Mouse (Mus musculus) B cell, adult 2 months (primary cell): Measurements from ENCODE around the gene Ndufs2.

Experiments
- DNase-seq, 2 experiments: peaks; one replicate each; pipeline ENCODE4 v3.0.0; 2022

The Ndufs2 gene

GRCm38 (mm10) chr1:171250680-171251593 is at the start of gene Ndufs2:
Ndufs2 (minus strand) TSS chr1:171251388.
- DNase-seq: no peak

GRCm38 (mm10) chr1:171298226-171298625 is 47.0 kb upstream of the Ndufs2 start:
- DNase-seq: no peak

- DNase-seq: no peak
Measured at GRCm38 (mm10) chr1:171295063-171295402, 43.8 kb upstream of the Ndufs2 start.

GRCm38 (mm10) chr1:171294298-171295062 is 43.3 kb upstream of the Ndufs2 start, which contains the start of gene Ufc1:
Ufc1 (minus strand) TSS chr1:171295024.
- DNase-seq: peak; percentile 85 to 87

- no peak for DNase-seq
Measured at GRCm38 (mm10) chr1:171293906-171294297, 42.7 kb upstream of the Ndufs2 start.

- no peak for DNase-seq
Measured at GRCm38 (mm10) chr1:171293351-171293750, 42.2 kb upstream of the Ndufs2 start.

- no peak for DNase-seq
Measured at GRCm38 (mm10) chr1:171288328-171288727, 37.1 kb upstream of the Ndufs2 start.

- peak; percentile 93 to 94 for DNase-seq
Measured at GRCm38 (mm10) chr1:171287136-171288081, 36.2 kb upstream of the Ndufs2 start, which contains the start of gene Usp21. Usp21 (minus strand) TSS chr1:171287991.

- no peak for DNase-seq
Measured at GRCm38 (mm10) chr1:171286517-171286916, 35.3 kb upstream of the Ndufs2 start.

GRCm38 (mm10) chr1:171285096-171285892 is 34.1 kb upstream of the Ndufs2 start:
- no peak for DNase-seq

- no peak for DNase-seq
Measured at GRCm38 (mm10) chr1:171284491-171284890, 33.3 kb upstream of the Ndufs2 start.

GRCm38 (mm10) chr1:171283188-171284160 is 32.3 kb upstream of the Ndufs2 start:
- DNase-seq: no peak

- no peak for DNase-seq
Measured at GRCm38 (mm10) chr1:171282086-171282805, 31.1 kb upstream of the Ndufs2 start.

- peak; percentile 82 to 84 for DNase-seq
Measured at GRCm38 (mm10) chr1:171281528-171281923, 30.3 kb upstream of the Ndufs2 start.

GRCm38 (mm10) chr1:171280916-171281527 is 29.8 kb upstream of the Ndufs2 start, which contains the start of gene Ppox:
Ppox (minus strand) TSS chr1:171281186.
- DNase-seq: peak; percentile 82 to 87

- DNase-seq: no peak
Measured at GRCm38 (mm10) chr1:171280250-171280915, 29.2 kb upstream of the Ndufs2 start.

GRCm38 (mm10) chr1:171279721-171280120 is 28.5 kb upstream of the Ndufs2 start:
- no peak for DNase-seq

- no peak for DNase-seq
Measured at GRCm38 (mm10) chr1:171279012-171279705, 28.0 kb upstream of the Ndufs2 start.
